Mouse (Mus musculus): Measurements from ENCODE around the gene Il27.

- TF ChIP-seq EP300 (IDR thresholded peaks at IDR 0.05; ENCODE audit: insufficient read depth, low read depth, low read length) (no peak), CTCF (IDR thresholded peaks at IDR 0.05) (no peak)
These were observed 13.1 kb upstream of the Il27 start for GRCm38 (mm10) chr7:126607796-126608195.

Measured in heart, adult 2 months (tissue).